Mouse (Mus musculus) brain, embryonic 14.5 days (tissue): Measurements from ENCODE around the gene Lmtk3.

ENCODE experiments used
- CTCF ChIP-seq: fragments of 200-500 bp; IDR thresholded peaks from 2 replicates; pipeline ENCODE4 v1.5.1; 2012; ENCODE audit warnings: inconsistent platforms, mild to moderate bottlenecking, moderate library complexity, borderline replicate concordance; ENCODE audit not compliant: insufficient read depth, insufficient read length; ENCODE audit errors: extremely low read depth
- POLR2A ChIP-seq: fragments of 200-500 bp; IDR thresholded peaks from 2 replicates; pipeline ENCODE4 v1.6.1; 2012; ENCODE audit warnings: mild to moderate bottlenecking, inconsistent platforms, borderline replicate concordance; ENCODE audit not compliant: poor library complexity, insufficient read depth, insufficient read length, severe bottlenecking; ENCODE audit errors: extremely low read depth

DNA sequence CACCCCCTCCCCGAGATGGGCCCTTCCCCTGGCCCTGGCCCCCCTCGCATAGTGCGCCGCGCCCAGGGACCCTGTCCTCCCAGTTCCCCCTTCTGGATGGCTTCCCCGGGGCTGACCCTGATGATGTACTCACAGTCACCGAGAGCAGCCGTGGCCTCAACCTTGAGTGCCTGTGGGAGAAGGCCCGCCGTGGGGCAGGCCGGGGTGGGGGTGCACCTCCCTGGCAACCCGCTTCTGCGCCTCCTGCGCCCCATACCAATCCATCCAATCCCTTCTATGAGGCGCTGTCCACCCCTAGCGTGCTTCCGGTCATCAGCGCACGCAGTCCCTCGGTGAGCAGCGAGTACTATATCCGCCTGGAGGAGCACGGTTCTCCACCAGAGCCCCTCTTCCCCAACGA lies 9.7 kb downstream of the Lmtk3 start:
- TF ChIP-seq POLR2A, result no peak
- no peak for TF ChIP-seq CTCF
